Mouse (Mus musculus): ENCODE measurements around the gene Slc29a4. TPM values are rescaled to one million over a fixed set of nuclear protein-coding genes. Genes with fewer than 3 reads are reported as not detected.

Slc29a4 gene
- polyA plus RNA-seq, 2 experiments = 0.04 TPM

GRCm38 (mm10) chr5:142719897-142720296, 27.6 kb downstream of the Slc29a4 start:
- no peak for ATAC-seq (ENCODE audit: insufficient read depth)
- DNase-seq (ENCODE audit: low read depth in 3 of 3, low spot score in 3 of 3) = no peak
- TF ChIP-seq CTCF (IDR thresholded peaks at IDR 0.05; ENCODE audit: low read depth) (no peak), EP300 (IDR thresholded peaks at IDR 0.05; ENCODE audit: low read depth) (no peak)
- Histone ChIP-seq H3K36me3 (replicated peaks; ENCODE audit: control insufficient read depth, insufficient read depth, low read depth) (no peaks in the 10 kb centered on the region), H3K9ac (replicated peaks) (no peak overlapping the region), H3K27me3 (ENCODE audit: control insufficient read depth, insufficient read depth, low read length) (no peaks in the 10 kb centered on the region), H3K4me1 (replicated peaks; ENCODE audit: control insufficient read depth in 2 of 2, insufficient read depth in 2 of 2, low read length in 1 of 2) (no peaks in the 10 kb centered on the region), H3K9me3 (ENCODE audit: control insufficient read depth, low read length) (no peaks in the 10 kb centered on the region), H3K27ac (no peak overlapping the region), H3K4me2 (ENCODE audit: low read depth) (no peak overlapping the region), H3K4me3 (ENCODE audit: insufficient read depth in 1 of 2, low read depth in 2 of 2, low read length in 2 of 2) (no peak overlapping the region)
- 70% methylated on average over 13 of the region's 13 CpGs for WGBS (ENCODE audit: insufficient replicate concordance)

GRCm38 (mm10) chr5:142723520-142724133, 31.3 kb downstream of the Slc29a4 start:
- Histone ChIP-seq H3K4me3 (ENCODE audit: insufficient read depth in 1 of 2, low read depth in 2 of 2, low read length in 2 of 2) (no peak overlapping the region), H3K27me3 (ENCODE audit: control insufficient read depth, insufficient read depth, low read length) (no peaks in the 10 kb centered on the region), H3K36me3 (replicated peaks; ENCODE audit: control insufficient read depth, insufficient read depth, low read depth) (no peaks in the 10 kb centered on the region), H3K4me2 (ENCODE audit: low read depth) (no peak overlapping the region; the same call in 1 of the 2 replicates), H3K9me3 (ENCODE audit: control insufficient read depth, low read length) (no peaks in the 10 kb centered on the region), H3K9ac (replicated peaks) (no peak overlapping the region), H3K4me1 (replicated peaks; ENCODE audit: control insufficient read depth in 2 of 2, insufficient read depth in 2 of 2, low read length in 1 of 2) (no peaks in the 10 kb centered on the region), H3K27ac (no peak overlapping the region)
- no peak for TF ChIP-seq EP300 (IDR thresholded peaks at IDR 0.05; ENCODE audit: low read depth)
- peak; percentile 92 for TF ChIP-seq CTCF (IDR thresholded peaks at IDR 0.05; ENCODE audit: low read depth)
- 0 out of 2 replicates have a peak, but pooled peaks have one; percentile 35 for ATAC-seq (ENCODE audit: insufficient read depth)
- 13% methylated on average over 7 of the region's 7 CpGs for WGBS (ENCODE audit: insufficient replicate concordance)
- DNase-seq (ENCODE audit: low read depth in 3 of 3, low spot score in 3 of 3) = peak; percentile 30 to 33 (median 30)

- DNase-seq (ENCODE audit: low read depth in 3 of 3, low spot score in 3 of 3) (no peak), ATAC-seq (ENCODE audit: insufficient read depth) (no peak)
- Histone ChIP-seq H3K4me2 (ENCODE audit: low read depth) (no peak overlapping the region), H3K9me3 (ENCODE audit: control insufficient read depth, low read length) (no peaks in the 10 kb centered on the region), H3K27me3 (ENCODE audit: control insufficient read depth, insufficient read depth, low read length) (no peaks in the 10 kb centered on the region), H3K9ac (replicated peaks) (no peak overlapping the region), H3K4me3 (ENCODE audit: insufficient read depth in 1 of 2, low read depth in 2 of 2, low read length in 2 of 2) (no peak overlapping the region), H3K36me3 (replicated peaks; ENCODE audit: control insufficient read depth, insufficient read depth, low read depth) (no peaks in the 10 kb centered on the region), H3K4me1 (replicated peaks; ENCODE audit: control insufficient read depth in 2 of 2, insufficient read depth in 2 of 2, low read length in 1 of 2) (no peaks in the 10 kb centered on the region), H3K27ac (no peak overlapping the region)
- 76% methylated on average over 7 of the region's 7 CpGs for WGBS (ENCODE audit: insufficient replicate concordance)
- TF ChIP-seq EP300 (IDR thresholded peaks at IDR 0.05; ENCODE audit: low read depth) = no peak
- no peak for TF ChIP-seq CTCF (IDR thresholded peaks at IDR 0.05; ENCODE audit: low read depth)
Measured at GRCm38 (mm10) chr5:142724265-142724664, 32.0 kb downstream of the Slc29a4 start.

GRCm38 (mm10) chr5:142726748-142727147, 34.4 kb downstream of the Slc29a4 start:
- no peaks in the 10 kb centered on the region for H3K9me3 ChIP-seq (ENCODE audit: control insufficient read depth, low read length)
- ATAC-seq (ENCODE audit: insufficient read depth) = no peak
- TF ChIP-seq CTCF (IDR thresholded peaks at IDR 0.05; ENCODE audit: low read depth) (no peak), EP300 (IDR thresholded peaks at IDR 0.05; ENCODE audit: low read depth) (no peak)
- H3K36me3 ChIP-seq (replicated peaks; ENCODE audit: control insufficient read depth, insufficient read depth, low read depth) = no peaks in the 10 kb centered on the region
- no peak overlapping the region for H3K27ac ChIP-seq
- no peak for DNase-seq (ENCODE audit: low read depth in 3 of 3, low spot score in 3 of 3)
- no peaks in the 10 kb centered on the region for H3K4me1 ChIP-seq (replicated peaks; ENCODE audit: control insufficient read depth in 2 of 2, insufficient read depth in 2 of 2, low read length in 1 of 2)
- 65% methylated on average over 6 of the region's 6 CpGs for WGBS (ENCODE audit: insufficient replicate concordance)
- H3K4me2 ChIP-seq (ENCODE audit: low read depth) = no peak overlapping the region
- H3K4me3 ChIP-seq (ENCODE audit: insufficient read depth in 1 of 2, low read depth in 2 of 2, low read length in 2 of 2) = no peak overlapping the region
- no peak overlapping the region for H3K9ac ChIP-seq (replicated peaks)
- no peaks in the 10 kb centered on the region for H3K27me3 ChIP-seq (ENCODE audit: control insufficient read depth, insufficient read depth, low read length)

- Histone ChIP-seq H3K4me3 (ENCODE audit: insufficient read depth in 1 of 2, low read depth in 2 of 2, low read length in 2 of 2) (no peak overlapping the region), H3K27me3 (ENCODE audit: control insufficient read depth, insufficient read depth, low read length) (no peaks in the 10 kb centered on the region), H3K27ac (no peak overlapping the region), H3K36me3 (replicated peaks; ENCODE audit: control insufficient read depth, insufficient read depth, low read depth) (no peaks in the 10 kb centered on the region), H3K4me2 (ENCODE audit: low read depth) (no peak overlapping the region), H3K4me1 (replicated peaks; ENCODE audit: control insufficient read depth in 2 of 2, insufficient read depth in 2 of 2, low read length in 1 of 2) (no peaks in the 10 kb centered on the region), H3K9ac (replicated peaks) (no peak overlapping the region), H3K9me3 (ENCODE audit: control insufficient read depth, low read length) (no peaks in the 10 kb centered on the region)
- DNase-seq (ENCODE audit: low read depth in 3 of 3, low spot score in 3 of 3) = no peak
- WGBS (ENCODE audit: insufficient replicate concordance) = 86% methylated on average over 16 of the region's 16 CpGs
- TF ChIP-seq CTCF (IDR thresholded peaks at IDR 0.05; ENCODE audit: low read depth) (no peak), EP300 (IDR thresholded peaks at IDR 0.05; ENCODE audit: low read depth) (no peak)
- ATAC-seq (ENCODE audit: insufficient read depth) = no peak
Measured at GRCm38 (mm10) chr5:142728301-142728700, 36.0 kb downstream of the Slc29a4 start.
